Mouse (Mus musculus) right cerebral cortex, postnatal 4 days (tissue): Measurements from ENCODE around the gene Mafb.

ENCODE experiments used
- DNase-seq: peaks from one replicate; pipeline ENCODE4 v3.0.0-alpha.2; 2022

Gene Mafb

DNA sequence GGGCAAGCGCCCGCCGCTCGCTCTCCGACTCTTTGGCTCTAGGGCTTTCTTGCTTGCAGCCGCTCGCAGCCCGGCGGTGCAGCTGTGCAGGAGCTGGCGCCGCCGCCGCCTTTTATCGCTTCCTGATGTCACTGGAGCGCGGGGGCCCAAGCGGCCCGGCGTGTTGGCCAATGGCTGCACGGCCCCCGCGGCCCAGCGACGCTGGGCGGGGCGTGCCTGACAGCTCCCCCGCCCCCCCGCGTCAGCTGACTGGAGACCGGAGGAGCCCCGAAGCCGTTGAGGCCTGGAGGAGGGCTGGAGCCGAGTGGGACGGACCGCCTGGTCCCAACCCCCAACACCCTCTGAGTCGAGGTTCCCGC is at the start of gene Mafb:
Gene Mafb (minus strand): TSS at position 86 of the 359 bp plus-strand sequence.
- peak; percentile 86 for DNase-seq

DNA sequence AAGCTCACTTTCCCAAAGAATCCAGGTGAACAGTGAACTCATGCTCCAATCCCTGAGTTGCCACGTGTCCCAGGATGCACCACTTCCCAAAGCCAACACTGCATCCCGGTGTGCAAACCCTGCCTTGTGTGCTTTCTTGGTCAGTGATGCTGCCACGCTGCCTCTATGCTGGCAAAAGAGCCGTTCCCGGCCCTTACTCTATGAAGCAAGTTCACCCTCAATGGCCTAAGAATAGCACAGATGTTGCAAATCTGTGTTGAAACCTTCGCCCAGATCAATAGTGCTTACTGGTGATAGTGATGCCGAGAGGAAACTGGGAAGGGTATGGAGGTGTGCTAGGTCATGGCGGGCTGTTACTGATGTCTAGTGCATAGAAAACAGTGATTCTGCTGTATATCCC is 48.3 kb upstream of the Mafb start:
- DNase-seq, result no peak

DNA sequence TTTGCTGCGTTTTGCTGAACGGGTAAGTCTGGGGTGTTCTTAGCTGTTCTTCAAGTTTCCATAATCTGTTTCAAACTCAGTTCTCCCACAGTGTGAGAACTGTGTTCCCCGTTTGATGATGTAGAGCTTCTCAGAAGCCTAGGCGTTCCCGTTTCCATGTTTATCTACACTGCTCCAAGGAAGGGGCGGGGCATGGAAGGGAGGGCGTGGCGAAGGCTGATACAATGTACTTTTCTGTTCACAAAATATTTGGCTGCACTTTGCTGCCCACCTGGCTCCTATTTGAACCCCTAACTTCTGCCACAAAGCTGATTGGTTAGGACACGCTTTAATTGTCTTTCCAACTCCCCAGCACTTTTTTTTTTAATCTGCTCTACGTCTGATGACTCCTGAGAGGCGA is 47.9 kb upstream of the Mafb start:
- no peak for DNase-seq

- DNase-seq, result no peak
Measured at GRCm38 (mm10) chr2:160413982-160414381, 47.1 kb upstream of the Mafb start.

- DNase-seq, result no peak
Measured at GRCm38 (mm10) chr2:160413055-160413454, 46.2 kb upstream of the Mafb start.

- DNase-seq, result no peak
Measured at GRCm38 (mm10) chr2:160411431-160411830, 44.6 kb upstream of the Mafb start.

DNA sequence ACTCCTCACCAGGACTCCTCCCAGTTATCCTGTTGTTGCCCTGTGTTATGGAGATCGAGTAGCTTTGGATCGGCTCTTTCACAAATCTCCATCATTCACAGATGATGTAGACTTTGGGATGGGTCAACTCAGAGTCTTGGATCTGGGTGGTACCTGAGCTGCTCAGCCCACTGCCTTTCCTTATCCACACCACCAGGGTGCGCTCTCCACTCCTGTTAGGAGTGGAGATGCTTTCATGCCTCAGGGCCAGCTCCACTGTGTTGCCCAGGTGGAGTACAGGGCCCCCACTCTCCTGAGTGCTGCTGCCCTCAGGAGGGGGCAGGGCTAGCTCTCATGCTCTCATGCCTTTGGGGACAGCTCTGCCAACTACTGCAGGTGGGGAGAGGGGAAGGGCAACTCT is 40.9 kb upstream of the Mafb start:
- no peak for DNase-seq

GRCm38 (mm10) chr2:160397747-160398146 is 30.9 kb upstream of the Mafb start:
- no peak for DNase-seq

GRCm38 (mm10) chr2:160394735-160395134 is 27.9 kb upstream of the Mafb start:
- no peak for DNase-seq

DNA sequence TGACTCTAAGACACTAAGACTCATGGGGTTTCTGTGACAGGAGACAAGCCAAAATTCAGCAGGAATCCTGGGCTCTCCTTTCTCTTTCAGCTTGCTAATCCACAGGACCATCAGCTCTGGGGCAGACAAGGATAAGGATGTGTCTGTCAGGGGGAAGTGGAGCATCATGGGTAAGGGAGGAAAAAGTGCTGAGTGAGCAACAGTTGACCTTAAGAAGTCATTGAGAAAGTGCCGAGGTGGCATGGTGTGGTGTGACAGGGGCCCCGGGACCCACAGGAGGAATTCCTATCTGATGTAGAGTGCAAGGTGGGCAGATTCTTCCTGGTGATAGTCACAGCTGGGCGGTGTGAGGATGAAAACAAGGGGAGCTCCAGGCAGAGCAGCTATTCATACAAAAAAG is 25.8 kb upstream of the Mafb start:
- no peak for DNase-seq

DNA sequence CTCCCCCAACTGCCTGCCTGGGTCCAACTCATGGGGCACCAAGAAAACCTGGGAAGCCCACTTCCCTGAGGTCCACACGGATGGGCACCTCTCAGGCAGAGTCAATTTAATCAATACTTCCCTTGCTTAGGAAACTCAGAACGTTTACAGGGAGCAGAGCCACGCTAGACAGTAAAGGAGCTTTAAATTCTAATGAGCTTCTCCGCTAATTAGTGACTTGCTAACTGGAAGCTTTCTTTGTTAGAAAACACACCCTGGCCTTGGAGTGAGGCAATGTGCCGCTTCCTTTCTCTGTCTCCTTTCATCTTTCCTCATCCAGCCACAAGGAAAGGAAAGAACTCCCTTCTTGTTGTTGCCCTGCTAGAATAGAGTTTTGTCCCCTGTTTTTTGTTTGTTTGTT is 21.7 kb upstream of the Mafb start:
- DNase-seq, result no peak

DNA sequence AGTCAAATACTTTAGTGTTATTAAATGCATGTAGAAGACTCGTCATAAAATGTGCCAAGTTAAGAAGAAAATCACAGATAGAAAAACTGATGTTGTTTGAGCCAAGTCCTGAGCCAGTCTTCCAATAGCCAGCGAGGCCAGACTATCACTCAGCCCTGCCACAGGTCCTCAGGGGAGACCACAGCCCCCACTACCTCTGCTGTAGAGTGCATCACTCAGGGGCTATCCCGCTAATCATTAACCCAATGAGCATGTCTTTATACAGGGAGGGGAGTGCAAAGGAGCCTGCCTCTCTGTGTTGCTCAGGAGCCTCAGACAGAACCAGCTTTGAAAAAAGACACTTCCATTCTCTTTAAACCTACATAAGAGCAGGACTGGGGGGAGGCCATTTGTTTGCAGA is 16.6 kb upstream of the Mafb start:
- DNase-seq, result no peak

GRCm38 (mm10) chr2:160378271-160378670 is 11.4 kb upstream of the Mafb start:
- peak; percentile 53 for DNase-seq

- no peak for DNase-seq
Measured at GRCm38 (mm10) chr2:160376236-160376635, 9.4 kb upstream of the Mafb start.

- DNase-seq, result no peak
Measured at GRCm38 (mm10) chr2:160369653-160370420, 3.0 kb upstream of the Mafb start.

- no peak for DNase-seq
Measured at GRCm38 (mm10) chr2:160368422-160369357, 1.8 kb upstream of the Mafb start.

DNA sequence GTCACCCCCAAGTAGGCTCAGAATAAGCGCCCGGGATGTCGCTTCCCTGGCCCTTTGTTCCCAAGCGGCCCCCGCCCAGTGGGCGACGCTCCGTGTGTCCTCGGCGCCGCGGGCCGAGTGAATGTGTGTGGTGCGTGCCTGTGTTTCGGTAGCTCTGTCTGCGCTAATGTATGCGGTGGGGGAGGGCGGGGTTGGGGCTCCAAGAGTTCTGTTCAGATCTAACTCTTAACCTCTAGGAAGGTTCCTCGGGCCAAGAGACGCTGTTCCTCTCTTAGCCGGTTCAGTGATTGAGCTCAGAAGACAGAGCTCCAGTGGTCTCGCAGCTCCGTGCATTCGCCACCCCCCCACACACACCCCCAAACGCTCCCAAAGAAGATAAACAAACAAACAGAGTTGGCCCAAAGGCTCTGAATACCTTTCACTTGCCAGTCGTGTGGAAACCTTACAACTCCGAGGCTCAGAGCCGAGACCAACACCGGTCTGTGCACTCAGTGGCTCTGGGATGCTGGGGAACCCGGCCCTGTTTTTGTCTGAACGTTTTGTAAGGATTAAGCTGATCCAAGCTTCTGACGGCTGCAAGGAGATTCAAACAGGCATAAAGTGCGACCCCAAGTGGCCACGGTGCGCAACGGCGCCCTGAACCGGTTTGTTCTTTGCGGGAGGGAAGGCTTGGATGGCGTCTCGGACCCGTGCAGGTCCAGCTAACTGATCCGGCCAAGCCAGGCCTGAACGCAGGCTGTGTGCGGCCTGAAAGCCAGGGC is 763 bp upstream of the Mafb start:
- peak; percentile 93 for DNase-seq

DNA sequence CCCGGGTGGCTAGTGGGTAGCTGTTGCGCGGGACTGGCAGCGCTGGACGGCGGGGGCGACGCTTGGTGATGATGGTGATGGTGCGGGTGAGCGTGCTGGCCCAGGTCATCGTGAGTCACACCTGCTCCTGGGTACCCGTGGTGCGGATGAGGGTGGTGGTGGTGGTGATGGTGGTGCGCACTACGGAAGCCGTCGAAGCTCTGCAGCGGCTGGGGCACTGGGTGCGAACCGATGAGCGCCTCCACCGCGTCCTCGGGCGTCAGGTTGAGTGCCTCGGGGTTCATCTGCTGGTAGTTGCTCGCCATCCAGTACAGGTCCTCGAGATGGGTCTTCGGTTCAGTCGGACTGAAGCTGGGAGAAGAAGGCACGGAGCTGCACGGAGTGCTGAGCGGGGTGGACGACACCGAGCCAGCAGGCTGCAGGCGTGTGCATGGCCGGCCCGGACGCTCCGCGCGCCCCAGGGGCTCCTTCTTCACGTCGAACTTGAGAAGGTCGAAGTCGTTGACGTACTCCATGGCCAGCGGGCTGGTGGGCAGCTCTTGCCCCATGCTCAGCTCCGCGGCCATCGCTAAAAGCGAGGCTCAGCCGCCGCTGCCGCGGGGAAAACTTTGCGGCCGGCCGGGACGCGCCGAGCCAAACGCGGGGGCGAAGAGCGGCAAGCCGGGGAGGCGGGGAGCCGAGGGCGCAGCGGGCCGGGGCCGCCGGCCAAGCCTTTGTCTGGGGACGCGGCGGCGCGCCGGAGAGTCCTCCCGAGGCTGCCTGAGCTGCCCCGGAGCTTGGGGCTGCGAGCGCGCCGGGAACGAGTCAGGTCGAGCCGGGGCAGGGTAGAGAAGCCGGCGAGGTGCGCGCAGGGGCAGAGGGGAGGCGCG is 520 bp downstream of the Mafb start:
- no peak for DNase-seq

GRCm38 (mm10) chr2:160365107-160365911 is 1.6 kb downstream of the Mafb start:
- DNase-seq, result no peak

- DNase-seq, result no peak
Measured at GRCm38 (mm10) chr2:160364666-160365065, 2.2 kb downstream of the Mafb start.

GRCm38 (mm10) chr2:160364128-160364650 is 2.7 kb downstream of the Mafb start:
- no peak for DNase-seq
